Mouse (Mus musculus) layer of hippocampus, adult 8-10 months (tissue): ENCODE data around the gene Dach2. TPM values are rescaled to one million over a fixed set of nuclear protein-coding genes. Genes with fewer than 3 reads are reported as not detected.
"Not testable (repeated sequence)": the region's sequence is repeated elsewhere in the genome, so short reads cannot be mapped to it uniquely, and the experiment has no call there.

ENCODE experiments used
- DNase-seq, 2 experiments: peaks; one replicate each; pipeline ENCODE4 v3.0.0; 2022; ENCODE audit warnings: low spot score in 2 of 2
- total RNA-seq, 4 experiments: library from RNA; stranded (reverse); gene quantifications; 2 replicates each; pipeline ENCODE4 v1.2.4; 2022

Gene Dach2
- total RNA-seq, result 1 to 10 TPM in 2 of 4 experiments, under 1 TPM in 2; 0.63 to 1.3 (median 1.0) TPM

DNA sequence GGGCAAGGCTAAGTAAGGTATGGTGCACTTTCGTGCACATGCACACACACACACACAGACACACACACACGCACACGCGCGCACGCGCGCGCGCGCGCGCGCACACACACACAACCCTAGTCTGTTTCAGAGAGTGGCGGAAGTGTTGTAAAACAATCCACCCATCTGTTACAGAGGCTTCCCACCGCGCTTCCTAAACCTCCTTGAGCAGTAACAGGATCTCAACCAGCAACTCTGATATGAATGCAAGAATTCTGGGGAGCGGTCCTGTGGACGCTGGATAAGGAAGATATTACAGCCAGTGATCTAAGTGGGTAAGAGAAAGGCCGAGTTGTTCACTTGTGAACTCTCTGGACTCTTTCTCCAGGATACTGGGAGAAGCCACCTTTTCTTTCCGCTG is at the start of gene Dach2:
Gene Dach2 (plus strand): TSS at position 107 of the 400 bp plus-strand sequence.
- DNase-seq, result no peak

DNA sequence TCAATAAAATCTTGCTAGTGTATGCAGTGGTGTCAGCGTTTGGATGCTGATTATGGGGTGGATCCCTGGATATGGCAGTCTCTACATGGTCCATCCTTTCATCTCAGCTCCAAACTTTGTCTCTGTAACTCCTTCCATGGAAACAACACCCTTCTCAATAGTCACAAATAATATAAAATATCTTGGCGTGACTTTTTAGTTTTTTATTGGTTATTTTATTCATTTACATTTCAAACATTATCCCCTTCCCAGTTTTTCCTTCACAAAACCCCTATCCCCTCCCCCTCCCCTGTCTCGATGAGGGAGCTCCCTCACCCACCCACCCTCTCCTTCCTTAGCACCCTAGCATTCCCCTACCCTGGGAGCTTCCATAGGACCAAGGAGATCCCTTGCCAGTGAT is 44.9 kb upstream of the Dach2 start:
- DNase-seq, result not testable (repeated sequence)

DNA sequence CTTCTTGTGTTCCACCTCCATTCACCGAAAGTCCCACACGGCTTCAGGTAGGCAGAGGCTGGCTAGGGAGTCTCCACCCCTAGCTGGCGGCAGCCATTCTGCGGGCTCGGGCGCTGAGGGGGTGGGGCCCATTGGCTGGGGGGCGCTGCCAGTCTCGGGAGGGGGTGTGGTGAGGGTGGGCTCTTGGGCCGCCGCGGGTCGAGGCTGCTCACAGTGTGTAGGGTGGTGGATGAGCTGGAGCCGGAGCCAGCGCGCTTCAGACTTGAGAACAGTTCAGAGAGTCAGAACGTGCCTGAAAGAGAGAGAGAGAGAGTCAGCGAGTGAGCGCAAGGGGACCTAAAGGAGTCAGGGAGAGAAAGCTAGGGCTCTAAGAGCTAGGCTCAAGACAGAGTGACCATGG is 721 bp downstream of the Dach2 start:
- DNase-seq, result peak in 1 of 2 experiments; percentile 2

DNA sequence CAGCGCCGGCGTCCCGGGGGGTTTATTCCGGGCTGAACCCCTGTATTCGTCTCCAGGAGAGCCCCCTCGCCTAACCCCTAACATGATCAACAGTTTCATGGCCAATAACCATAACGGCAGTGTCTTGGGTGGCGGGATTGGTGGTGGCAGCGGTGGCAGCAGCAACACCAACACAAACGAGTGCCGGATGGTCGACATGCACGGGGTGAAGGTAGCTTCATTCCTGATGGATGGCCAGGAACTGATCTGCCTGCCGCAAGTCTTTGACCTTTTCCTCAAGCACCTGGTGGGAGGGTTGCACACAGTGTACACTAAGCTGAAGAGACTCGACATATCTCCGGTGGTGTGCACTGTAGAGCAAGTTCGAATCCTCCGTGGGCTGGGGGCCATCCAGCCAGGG is 1.2 kb downstream of the Dach2 start:
- DNase-seq, result no peak

DNA sequence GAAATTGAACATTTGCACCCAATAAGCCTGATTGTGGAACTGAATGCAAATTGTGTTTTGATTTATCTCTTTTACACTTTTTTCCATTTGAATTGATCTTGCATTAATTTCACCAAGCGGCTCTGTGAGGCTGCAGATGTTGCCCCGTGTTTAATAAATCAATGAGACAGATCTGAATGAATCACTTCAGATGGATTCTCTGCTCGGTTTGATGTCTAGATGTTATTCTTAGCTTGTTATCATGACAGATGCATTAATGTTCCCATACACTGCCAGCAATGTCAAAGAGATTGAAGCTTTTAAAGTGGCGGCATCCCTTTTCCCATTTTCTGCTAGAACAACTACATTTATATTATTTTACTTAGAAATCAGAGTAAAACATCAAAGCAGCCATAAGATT is 7.0 kb downstream of the Dach2 start:
- DNase-seq, result no peak

DNA sequence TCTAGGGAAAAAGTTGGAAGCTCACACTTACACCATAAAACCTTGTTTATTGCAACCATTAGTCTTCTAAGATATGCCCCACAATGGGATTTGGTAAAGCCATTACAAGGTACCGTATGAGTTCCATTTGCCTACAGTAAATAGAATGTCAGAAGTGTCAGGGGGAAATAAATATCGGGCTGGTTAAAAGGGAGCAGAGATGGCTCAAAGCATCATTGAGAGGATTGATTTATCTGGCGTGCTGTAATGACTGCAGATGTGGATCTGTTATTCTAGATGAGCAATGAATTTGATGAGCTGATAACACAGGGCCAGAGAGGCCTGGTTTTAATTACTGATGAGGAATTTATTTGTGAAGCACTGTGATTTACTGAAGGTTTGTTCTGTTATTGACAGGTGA is 40.8 kb downstream of the Dach2 start:
- no peak for DNase-seq

DNA sequence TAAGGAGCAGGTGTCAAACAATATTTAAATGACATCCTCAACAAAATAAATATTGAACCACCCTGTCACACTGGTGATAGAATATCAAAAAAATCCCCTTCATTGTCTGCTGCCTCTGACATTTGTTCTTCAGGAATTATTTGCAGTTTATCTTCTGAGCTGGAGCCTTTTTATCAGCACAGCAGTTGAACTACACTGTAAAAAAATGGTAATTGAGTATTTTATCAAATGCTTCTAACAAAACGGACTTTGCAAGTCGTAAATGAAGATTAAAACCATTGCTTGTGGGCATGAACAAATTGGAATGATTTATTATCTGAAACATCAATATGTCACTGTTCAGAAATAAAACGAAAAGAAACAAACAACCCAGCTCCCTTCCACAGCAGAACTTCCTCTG is 97.1 kb downstream of the Dach2 start:
- no peak for DNase-seq

DNA sequence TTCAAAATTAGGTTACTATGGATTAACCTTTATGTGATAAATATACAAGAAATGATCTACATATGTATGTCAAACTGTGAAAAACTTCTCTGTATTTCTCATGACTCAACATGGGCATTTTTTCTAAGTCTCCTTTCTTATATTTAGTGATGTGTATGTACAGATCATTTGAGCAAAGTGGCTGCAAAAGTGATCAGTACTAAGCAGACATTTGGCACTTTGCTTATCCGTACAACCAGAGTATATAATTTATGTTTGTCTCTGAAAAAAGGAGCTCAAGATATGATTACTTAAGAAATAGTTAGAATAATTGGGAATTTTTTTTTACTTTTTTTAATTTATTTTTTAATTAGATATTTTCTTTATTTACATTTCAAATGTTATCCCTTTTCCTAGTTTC is 111.4 kb downstream of the Dach2 start:
- no peak for DNase-seq

DNA sequence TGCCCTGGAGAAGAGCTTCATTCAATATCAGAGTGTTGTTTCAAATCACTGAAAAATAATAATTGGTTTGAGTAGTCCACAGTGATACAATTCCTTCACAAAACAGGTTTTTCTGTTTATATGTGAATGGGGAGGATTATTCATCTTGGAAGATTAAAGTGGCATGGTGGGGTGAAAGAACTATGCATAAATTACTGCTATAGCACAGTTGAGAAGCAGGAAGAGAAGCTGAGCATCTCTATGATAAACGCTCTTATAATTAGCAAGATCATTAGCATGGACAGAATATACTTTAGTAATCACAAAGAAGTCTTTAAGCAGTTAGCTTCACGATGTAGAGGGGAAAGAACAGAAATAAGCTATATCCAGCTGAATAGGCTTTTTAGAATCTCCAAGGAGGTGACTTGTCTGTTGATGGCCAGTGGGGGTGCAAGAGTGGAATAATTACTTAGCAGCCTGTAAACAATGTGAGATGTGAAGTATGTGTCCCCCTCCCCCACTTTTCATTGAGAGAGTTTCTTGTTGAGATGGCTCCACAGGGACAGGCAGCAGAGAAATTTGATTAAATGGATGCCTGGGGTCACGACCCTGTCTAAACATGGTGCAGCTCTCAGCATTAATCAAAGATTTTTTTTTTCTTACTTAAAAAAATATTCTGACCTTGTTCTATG is 124.3 kb downstream of the Dach2 start:
- DNase-seq, result no peak

DNA sequence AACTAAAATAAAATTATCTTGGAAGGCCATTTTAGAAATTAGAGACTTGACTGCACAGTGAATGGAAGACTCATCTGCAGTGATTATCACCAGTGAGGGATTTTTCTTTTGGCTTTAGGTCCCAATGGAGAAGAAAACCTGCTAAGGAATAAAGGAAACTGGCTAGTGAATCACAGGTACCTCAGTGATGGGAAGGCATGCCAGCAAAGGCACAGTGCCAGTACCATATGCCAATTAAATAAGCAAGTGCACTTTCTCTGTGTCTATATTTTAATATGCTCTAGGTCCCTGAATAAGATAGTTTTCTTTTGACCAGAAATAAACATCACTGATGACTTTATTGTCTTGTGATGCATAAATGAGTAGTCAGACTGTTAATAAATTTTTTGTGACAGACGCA is 184.8 kb downstream of the Dach2 start:
- no peak for DNase-seq

DNA sequence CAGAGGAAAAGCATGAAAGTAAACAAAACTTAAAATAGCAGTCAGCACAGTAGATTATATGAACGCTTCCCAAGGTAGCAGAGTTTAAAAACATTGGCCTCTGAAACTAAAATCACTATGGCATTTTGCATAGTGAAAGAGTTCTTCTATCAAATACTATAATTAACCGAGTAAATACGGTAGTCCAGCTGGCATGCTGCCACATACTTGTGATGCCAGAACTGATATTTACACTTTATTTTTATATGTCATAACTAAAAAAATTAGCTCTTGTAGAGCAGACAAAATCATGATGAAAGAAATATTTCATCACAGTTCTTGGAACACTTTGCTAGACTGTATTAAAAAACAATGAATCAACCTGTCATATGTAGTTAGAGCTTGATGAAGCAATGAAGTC is 247.8 kb downstream of the Dach2 start:
- DNase-seq, result no peak

DNA sequence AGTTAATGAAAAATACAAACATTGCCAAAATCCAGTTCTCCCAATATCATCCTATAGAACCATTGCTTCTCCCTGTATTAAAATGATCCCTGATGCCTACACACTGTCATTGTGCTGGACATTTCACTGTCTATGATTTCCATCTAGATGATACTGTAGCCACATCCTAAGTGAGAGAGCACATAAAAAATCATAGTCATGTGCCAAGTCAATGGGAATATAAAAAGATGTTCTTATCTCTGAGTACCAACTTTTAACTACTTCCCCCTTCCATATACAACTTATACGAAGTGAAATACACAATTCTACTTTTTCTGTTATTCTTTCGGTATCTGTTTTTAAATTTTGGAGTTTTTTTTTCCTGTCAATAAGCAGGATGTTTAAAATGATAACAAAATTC is 266.6 kb downstream of the Dach2 start:
- DNase-seq, result no peak

DNA sequence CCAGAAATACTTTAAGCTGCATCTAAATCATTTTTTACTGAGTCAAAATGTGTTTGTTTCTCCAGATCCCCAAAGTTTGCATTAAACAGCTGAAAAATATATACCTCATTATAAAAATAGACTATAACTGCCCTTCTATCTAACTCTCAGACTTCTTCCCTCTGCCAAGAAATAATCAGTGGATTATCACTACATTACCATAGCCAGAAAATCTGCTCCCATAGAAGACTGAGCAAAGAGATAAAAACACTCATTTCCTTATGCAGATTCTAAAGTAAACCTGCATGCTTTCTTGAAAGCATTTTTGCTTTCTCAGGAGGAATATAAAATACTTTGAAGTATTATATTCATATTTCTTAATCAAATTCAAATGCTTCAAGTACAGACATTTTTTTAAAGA is 368.8 kb downstream of the Dach2 start:
- no peak for DNase-seq

DNA sequence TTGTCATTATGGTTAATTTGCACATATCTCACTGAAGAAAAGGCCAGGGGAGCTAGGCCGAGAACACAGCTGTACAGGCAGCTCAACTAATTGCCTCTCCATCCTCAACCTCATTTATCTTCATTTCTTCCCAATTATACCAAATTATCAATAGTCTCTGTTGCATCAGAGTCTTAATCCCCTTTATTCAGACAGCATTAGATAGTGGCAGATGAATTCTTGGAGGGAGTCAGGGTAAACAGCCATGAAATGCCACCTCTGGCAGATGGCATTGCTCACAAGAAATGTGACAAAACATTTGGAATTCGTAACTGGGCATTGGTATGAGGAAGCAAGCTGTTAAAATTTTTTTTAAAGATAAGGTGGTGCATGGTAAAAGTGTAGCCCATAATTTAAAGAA is 389.9 kb downstream of the Dach2 start:
- DNase-seq, result no peak

DNA sequence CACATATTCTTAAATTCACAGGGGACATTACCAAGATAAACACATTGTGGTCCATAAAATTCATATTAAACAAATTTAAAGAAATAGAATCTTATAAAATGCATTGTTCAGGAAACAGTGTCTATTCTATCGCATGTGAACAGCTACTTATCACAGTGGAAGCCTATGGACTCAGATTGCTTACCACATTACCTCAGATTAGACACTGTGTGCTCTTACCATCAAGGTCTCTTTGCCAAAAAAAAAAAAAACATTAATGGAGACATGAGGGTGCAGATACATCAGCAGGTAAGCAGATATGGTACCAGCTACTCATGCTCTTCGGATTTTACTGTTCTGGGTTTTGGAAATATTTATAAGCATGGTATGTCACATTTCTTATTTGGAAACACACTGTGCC is 415.1 kb downstream of the Dach2 start:
- no peak for DNase-seq

DNA sequence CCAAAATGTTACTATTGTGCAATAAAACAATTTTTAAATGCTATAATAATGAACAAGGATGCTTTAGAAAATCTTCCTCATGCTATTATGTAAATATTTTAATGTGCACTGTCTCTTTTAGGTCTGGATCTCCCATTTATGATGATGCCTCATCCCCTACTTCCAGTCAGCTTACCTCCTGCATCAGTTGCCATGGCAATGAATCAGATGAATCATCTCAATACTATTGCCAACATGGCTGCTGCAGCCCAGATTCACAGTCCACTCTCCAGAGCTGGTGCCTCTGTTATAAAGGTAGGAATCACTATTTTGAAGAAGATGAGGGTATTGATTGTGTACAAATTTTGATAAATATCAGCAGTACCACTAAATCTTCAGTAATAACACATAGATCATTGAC is 426.8 kb downstream of the Dach2 start:
- no peak for DNase-seq

DNA sequence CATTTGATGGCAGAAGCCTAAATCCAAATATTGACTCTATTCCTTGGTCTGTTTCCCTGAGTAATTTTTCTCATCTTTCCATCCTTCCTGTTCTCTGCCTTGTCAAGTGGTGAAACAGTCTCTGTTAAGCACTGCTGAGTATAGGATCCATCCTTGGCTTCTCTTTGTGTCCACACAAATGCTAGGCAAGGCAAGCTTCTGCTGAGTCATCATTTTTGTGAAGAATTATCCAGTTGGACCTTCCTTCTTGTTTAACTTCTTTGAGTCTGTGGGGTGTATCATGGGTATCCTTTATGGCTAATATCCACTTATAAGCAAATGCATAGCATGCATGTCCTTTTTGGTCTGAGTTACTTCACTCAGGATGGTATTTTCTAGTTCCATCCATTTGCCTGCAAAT is 449.8 kb downstream of the Dach2 start:
- no peak for DNase-seq

DNA sequence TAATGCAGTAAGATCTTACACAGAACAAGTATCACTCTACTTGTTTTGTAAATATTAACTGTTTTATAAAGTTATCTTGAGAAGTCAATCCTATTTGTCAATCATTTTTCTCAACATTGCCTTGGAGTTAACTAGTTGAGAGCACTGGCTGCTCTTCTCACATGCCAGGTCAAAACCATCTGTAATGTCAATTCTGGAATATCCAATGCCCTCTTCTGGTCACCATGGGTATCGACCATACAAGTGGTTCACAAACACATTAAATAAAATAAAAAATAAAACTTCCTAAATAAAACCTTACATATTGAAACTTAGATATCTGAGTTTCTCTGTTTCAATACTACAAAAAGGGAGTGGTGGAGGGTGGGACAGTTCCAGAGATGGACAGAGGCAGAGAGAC is 495.0 kb downstream of the Dach2 start:
- DNase-seq, result no peak

DNA sequence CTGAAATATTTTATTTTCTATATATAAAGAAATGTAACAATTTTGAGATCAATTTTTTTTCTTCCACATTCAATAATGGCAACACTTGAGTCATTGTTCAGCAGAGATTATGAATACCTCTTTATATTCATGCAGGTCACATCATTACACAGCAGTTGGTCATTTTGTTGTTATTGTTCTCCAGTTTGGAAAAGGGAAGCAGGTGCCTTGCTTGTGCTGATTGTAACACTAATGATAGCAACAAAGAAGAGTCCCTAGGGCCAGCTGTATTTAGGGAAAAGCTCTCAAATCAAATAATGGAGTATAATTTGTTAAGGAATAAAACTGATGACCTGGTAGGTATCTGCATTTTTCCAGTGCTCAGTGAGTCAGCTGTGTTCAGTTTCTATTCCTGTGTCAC is 513.1 kb downstream of the Dach2 start:
- DNase-seq, result no peak

DNA sequence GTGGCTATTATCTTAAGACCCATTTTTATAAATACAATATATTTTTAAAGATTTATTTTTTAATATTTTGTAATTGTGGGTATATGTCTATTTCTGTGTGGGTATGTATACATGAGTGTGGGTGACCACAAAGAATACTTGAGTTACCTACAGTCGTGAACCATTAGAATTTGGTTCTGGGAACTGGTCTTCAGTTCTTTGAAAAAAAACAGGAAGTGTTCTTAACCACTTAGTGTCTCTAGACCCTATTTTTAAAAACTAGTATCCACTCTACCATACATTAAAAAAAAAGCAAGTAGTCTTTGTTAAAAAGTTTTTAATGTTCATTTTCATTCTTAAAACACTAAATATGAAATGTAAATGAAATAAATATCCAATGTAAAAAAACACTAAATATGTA is 529.5 kb downstream of the Dach2 start:
- DNase-seq, result no peak

DNA sequence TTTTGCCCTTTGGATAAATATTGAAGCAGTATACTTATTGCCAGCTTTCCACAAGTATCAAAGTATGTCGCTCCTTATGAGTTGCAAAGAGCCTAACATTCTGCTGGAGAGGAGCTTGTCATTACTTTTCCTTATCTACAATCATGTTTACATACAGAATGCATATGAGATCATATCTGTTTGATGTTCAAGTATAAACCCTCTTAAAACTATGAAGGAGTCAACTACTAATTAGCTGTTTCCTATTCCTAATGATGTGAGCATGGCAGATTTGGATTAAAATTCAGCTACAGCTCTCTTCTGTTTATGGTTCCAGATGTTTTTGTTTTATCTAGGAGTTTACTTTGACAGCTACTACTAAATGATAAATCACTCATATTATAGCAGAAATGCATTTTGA is 535.8 kb downstream of the Dach2 start:
- DNase-seq, result no peak

DNA sequence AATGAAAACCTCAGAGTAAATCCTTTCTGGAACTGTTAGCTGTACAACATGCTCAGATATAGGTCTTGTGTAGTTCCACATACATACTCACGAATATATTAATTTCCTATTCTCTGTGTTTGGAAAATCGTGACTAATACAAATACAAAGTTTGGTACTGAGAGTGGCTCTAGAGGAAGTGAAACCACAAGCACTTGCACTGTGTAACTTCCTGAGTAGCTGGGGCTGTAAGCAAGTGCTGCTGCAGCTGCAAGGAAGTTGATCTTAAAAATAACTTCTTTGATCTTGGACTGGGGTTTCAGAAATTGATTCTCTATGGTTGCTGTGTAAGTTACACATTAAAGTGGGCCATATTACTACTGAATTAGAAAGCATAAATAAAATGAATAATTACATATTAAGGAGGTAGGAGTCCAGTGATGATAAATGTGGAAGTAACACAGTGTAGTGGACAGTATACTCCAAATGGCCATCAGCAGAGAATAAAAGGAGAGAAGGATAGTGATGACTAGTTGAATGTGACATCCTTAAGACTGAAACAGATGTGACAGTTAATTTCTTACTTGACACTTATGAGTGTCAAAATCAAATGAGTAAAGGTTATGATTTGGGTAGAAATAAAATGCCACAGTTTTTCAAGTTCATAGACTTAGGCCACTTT is 570.7 kb downstream of the Dach2 start:
- DNase-seq, result no peak
